Mouse (Mus musculus) cerebellum, adult 2 months (tissue): ENCODE data around the gene Gpr62. TPM values are rescaled to one million over a fixed set of nuclear protein-coding genes. Genes with fewer than 3 reads are reported as not detected.
A peak's percentile ranks its signal among the peaks of the same experiment; 100 is the strongest.

Source experiments
- DNase-seq, 2 experiments: peaks; one replicate each; pipeline ENCODE4 v3.0.0; 2021
- H3K27ac ChIP-seq: fragments of 200-500 bp; 2 replicates; pipeline ENCODE4 v1.5.1; 2012; ENCODE audit warnings: low read length, control low read depth, inconsistent platforms; ENCODE audit not compliant: insufficient read depth
- H3K27me3 ChIP-seq: fragments of 200-500 bp; 2 replicates; pipeline ENCODE4 v1.6.1; 2012; ENCODE audit warnings: inconsistent platforms, mild to moderate bottlenecking, low read length, moderate library complexity; ENCODE audit not compliant: control insufficient read depth, insufficient read depth
- H3K4me1 ChIP-seq: fragments of 200-500 bp; 2 replicates; pipeline ENCODE4 v1.6.1; 2011; ENCODE audit warnings: low read length; ENCODE audit not compliant: control insufficient read depth, insufficient read depth
- H3K4me3 ChIP-seq: fragments of 200-500 bp; replicated peaks from 2 replicates; pipeline ENCODE3; 2011; ENCODE audit warnings: mild to moderate bottlenecking, low read depth, low read length, control low read depth; ENCODE audit not compliant: insufficient read depth
- CTCF ChIP-seq: fragments of 200-500 bp; IDR thresholded peaks from 2 replicates; pipeline ENCODE4 v1.5.1; 2011; ENCODE audit warnings: low read depth, mild to moderate bottlenecking, control low read depth, low read length, moderate library complexity, borderline replicate concordance; ENCODE audit not compliant: insufficient read depth
- POLR2A ChIP-seq: fragments of 200-500 bp; IDR thresholded peaks from 2 replicates; pipeline ENCODE4 v1.6.1; 2011; ENCODE audit warnings: low read length, control low read depth, borderline replicate concordance; ENCODE audit not compliant: insufficient read depth
- WGBS: fragments of 180-500 bp; shearing (Covaris S2); methylation state at CpG from one replicate; pipeline ENCODE4 v1.1.7; 2018; 5-methylcytosine and 5-hydroxymethylcytosine counted together
- polyA plus RNA-seq: library from polyadenylated mRNA; depleted of rRNA; stranded (reverse); fragments of >200 nt; gene quantifications from 2 replicates; pipeline ENCODE4 v1.2.3, GENCODE M21; 2012

The Gpr62 gene
- polyA plus RNA-seq, 1 experiment = 30.7 TPM

- no peak for DNase-seq
- no peaks in the 10 kb centered on the region for H3K27me3 ChIP-seq
- no peak overlapping the region for H3K4me3 ChIP-seq
- peaks cover 52% of the 10 kb centered on the region for H3K4me1 ChIP-seq
- 36% methylated on average over 6 of the region's 6 CpGs for WGBS
- no peak overlapping the region for H3K27ac ChIP-seq
- TF ChIP-seq CTCF (no peak), POLR2A (no peak)
Measured at GRCm38 (mm10) chr9:106452351-106452750, 13.4 kb downstream of the Gpr62 start.

DNA sequence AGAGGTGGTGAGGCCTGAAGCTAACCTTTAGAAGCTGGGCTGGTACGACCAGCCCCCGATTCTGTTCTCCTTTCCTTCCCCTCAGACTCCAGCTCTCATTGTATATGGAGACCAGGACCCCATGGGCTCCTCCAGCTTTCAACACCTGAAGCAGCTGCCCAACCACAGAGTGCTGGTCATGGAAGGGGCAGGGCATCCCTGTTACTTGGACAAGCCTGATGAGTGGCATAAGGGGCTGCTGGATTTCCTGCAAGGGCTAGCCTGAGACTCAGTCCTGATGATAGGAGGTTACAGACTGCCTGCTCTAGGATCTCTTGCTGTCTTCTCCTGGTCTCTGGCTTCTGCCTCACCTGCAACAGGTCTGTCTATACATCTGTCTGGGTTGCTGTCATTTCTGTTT is 13.8 kb downstream of the Gpr62 start:
- DNase-seq = no peak
- 58% methylated on average over 2 of the region's 2 CpGs for WGBS

DNA sequence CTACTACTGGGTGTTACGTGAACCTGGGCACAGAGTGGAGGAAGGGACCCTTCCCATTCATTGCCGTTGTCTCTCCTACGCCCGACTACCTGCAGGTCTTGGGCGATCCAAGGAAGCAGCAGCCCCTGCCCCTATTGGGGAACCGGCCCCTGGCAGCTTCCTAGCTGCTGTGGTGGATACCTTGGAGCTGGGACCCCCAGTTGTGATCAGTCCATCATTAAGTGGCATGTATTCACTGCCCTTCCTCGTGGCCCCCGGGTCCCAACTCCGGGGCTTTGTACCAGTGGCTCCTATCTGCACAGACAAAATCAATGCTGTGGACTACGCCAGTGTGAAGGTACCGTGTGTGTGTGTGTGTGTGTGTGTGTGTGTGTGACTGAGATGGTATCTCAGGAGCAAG is 14.4 kb downstream of the Gpr62 start:
- peak; percentile 24 to 30 for DNase-seq
- 72% methylated on average over 11 of the region's 11 CpGs for WGBS
- Histone ChIP-seq H3K27me3 (no peaks in the 10 kb centered on the region), H3K27ac (no peak overlapping the region), H3K4me3 (no peak overlapping the region), H3K4me1 (peaks cover 41% of the 10 kb centered on the region)
- TF ChIP-seq POLR2A = no peak
- no peak for TF ChIP-seq CTCF

More for the DNA sequence above, 13.8 kb downstream of the Gpr62 start:
- peaks cover 47% of the 10 kb centered on the region for H3K4me1 ChIP-seq
- no peak overlapping the region for H3K27ac ChIP-seq
- H3K4me3 ChIP-seq = no peak overlapping the region
- TF ChIP-seq POLR2A (no peak), CTCF (no peak)
- H3K27me3 ChIP-seq = no peaks in the 10 kb centered on the region

DNA sequence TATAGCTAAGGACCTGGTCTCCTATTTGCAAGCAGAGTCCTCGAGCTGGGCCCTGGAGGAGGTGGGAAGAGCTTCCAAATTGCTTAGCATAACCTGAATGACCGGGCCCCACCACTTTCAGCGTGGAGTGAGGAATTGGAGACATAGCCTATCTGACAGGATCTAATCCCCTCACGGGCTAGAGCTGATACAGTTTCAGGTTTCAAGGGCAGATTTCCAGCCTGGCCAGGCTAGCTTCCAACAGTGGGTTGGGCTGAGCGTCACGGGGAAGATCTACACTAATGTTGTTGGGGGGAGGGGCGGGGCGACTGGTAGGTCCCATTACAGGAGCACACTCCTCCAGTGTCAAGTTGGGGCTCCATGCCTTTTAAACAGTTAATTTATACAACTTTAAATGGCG is 15.1 kb downstream of the Gpr62 start:
- 19% methylated on average over 9 of the region's 9 CpGs for WGBS

DNA sequence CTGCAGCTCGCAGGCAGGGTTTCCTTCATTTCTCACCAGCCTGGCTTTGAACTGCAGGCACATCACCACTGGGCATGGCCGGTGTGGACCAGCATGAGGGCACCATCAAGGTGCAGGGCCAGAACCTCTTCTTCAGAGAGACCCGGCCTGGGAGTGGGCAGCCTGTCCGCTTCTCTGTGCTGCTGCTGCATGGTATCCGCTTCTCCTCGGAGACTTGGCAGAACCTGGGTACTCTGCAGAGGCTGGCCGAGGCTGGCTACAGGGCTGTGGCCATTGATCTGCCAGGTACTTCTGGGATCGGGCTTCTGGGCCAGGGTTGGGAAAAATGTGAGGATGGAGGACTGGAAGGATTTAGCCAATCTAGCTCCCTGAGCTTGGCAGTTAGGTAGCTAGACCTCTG is 15.8 kb downstream of the Gpr62 start:
- WGBS = 41% methylated on average over 8 of the region's 8 CpGs
- H3K27me3 ChIP-seq = no peaks in the 10 kb centered on the region
- H3K27ac ChIP-seq = peak overlapping the region; percentile 46; the same call in 1 of the 2 replicates
- TF ChIP-seq CTCF (no peak), POLR2A (no peak)
- no peak overlapping the region for H3K4me3 ChIP-seq
- H3K4me1 ChIP-seq = peaks cover 32% of the 10 kb centered on the region
- DNase-seq = peak; percentile 52 to 55

More for the DNA sequence above, 15.1 kb downstream of the Gpr62 start:
- H3K27ac ChIP-seq = peak overlapping the region; percentile 46; the same call in 1 of the 2 replicates
- H3K4me1 ChIP-seq = peaks cover 36% of the 10 kb centered on the region
- no peaks in the 10 kb centered on the region for H3K27me3 ChIP-seq
- TF ChIP-seq POLR2A (no peak), CTCF (no peak)
- DNase-seq = peak; percentile 72 to 73
- H3K4me3 ChIP-seq = no peak overlapping the region

GRCm38 (mm10) chr9:106448498-106449031 is 17.2 kb downstream of the Gpr62 start:
- peak overlapping the region; percentile 65 for H3K4me3 ChIP-seq
- H3K27ac ChIP-seq = peak overlapping the region; percentile 63
- peaks cover 29% of the 10 kb centered on the region for H3K4me1 ChIP-seq
- no peaks in the 10 kb centered on the region for H3K27me3 ChIP-seq
- peak; percentile 86; the same call in 1 of the 2 replicates for TF ChIP-seq POLR2A
- TF ChIP-seq CTCF = peak; percentile 81
- under 1% methylated on average over 23 of the region's 23 CpGs for WGBS
- DNase-seq = peak; percentile 86 to 89

GRCm38 (mm10) chr9:106447951-106448350 is 17.8 kb downstream of the Gpr62 start:
- WGBS = 21% methylated on average over 9 of the region's 9 CpGs
- peak overlapping the region; percentile 65 for H3K4me3 ChIP-seq
- peak overlapping the region; percentile 49 for H3K27ac ChIP-seq
- TF ChIP-seq POLR2A = no peak
- no peak for TF ChIP-seq CTCF
- peak in 1 of 2 experiments; percentile 66 for DNase-seq
- no peaks in the 10 kb centered on the region for H3K27me3 ChIP-seq
- H3K4me1 ChIP-seq = peaks cover 29% of the 10 kb centered on the region

GRCm38 (mm10) chr9:106447348-106447747 is 18.4 kb downstream of the Gpr62 start, which contains the start of the genes Abhd14b and Abhd14a:
Gene Abhd14b, plus strand, starts transcription at chr9:106447459.
Gene Abhd14a, minus strand, starts transcription at chr9:106447678.
- peak within 1 kb of the TSS; percentile 65 for H3K4me3 ChIP-seq
- DNase-seq = peak; percentile 96 to 97
- peak within 1 kb of the TSS; percentile 63 for H3K27ac ChIP-seq
- no peaks in the 10 kb centered on the region for H3K27me3 ChIP-seq
- TF ChIP-seq CTCF (peak; percentile 59), POLR2A (peak; percentile 47; the same call in 1 of the 2 replicates)
- H3K4me1 ChIP-seq = peaks cover 25% of the 10 kb centered on the region
- under 1% methylated on average over 24 of the region's 24 CpGs for WGBS
